Mouse (Mus musculus): ENCODE data around the gene Scgb2b26. TPM values are rescaled to one million over a fixed set of nuclear protein-coding genes. Genes with fewer than 3 reads are reported as not detected.
"Not testable (repeated sequence)": the region's sequence is repeated elsewhere in the genome, so short reads cannot be mapped to it uniquely, and the experiment has no call there.

Gene Scgb2b26
- total RNA-seq (2021): not detected

DNA sequence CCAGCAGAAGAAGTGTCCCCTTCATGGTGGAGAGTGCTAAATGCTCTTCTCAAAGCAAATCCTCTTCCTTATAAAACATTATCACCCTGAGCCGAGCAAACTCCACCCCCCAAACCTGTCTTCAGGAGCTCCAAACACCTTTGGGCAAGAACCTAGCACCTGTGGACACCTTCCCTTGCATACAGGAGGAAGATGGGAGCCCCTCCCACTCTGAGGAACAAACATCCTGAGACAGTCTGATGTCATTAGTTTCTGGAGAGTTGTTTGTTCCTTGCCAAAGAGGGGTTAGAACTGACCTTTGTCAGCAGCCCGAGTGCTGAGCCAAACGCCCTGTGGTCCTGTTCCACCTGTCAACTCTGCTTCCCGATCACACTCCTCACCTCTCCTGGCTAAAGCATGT lies at the start of gene Scgb2b26:
TSS of gene Scgb2b26 (minus strand) at position 101 of the 400 bp plus-strand sequence.
- no peak for DNase-seq (ENCODE audit: low spot score in 2 of 2)
- intact Hi-C loops (cut with DNase I): no loop called here

DNA sequence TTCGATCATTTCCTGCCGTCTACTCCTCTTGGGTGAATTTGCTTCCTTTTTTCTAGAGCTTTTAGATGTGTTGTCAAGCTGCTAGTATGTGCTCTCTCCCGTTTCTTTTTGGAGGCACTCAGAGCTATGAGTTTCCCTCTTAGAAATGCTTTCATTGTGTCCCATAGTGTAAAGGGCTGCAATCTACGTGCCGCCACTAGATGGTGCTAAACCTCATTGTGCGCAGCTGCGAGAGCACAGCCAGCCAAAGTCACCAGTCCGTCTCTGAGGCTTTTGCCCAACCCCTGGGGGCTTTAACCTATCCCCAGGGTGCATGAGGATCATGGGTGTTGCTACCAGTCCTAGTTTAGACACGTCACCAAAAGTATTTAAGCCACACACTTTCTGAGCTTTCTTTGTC lies 37.4 kb upstream of the Scgb2b26 start:
- intact Hi-C loops (cut with DNase I): not testable (repeated sequence)
- peak in 1 of 2 experiments; percentile 2 for DNase-seq (ENCODE audit: low spot score in 2 of 2)

DNA sequence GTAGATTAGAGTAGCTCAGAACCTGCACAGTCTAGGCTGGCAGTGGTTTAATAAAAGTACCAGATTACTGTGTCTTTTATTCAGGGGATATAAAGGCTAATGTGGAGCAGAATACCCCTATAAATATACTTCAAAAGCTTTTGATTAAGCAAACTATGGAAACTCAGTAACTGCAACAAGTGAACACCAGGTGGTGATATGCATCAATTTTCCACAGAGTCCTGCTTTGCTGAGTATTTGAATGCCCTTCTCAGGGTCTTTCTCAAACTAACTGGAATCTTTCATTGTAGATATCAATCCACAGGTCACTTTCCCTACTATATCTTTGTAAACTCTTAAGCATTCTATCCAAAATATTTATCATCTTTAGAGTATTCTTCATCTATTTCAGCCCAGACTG lies 41.9 kb downstream of the Scgb2b26 start:
- intact Hi-C loops (cut with DNase I): no loop called here
- DNase-seq (ENCODE audit: low spot score in 2 of 2): no peak

DNA sequence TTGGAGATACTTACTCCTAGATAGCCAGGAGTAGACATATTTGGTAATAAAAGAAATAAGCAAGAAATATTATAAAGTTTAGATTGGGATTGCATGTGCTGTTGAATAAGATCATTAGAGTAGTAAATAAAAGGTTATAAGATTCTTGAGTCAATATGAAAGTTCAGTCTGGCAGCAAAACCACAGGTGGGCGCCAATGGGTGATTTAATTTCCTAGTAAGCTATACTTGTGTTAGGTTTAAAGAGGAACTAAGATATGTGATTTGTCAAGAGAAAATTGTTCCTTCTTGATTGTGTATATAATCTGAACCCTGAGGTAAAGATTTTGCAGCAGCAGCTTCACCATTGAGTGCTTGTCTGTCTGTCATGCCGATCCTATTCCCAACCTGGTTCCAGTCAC lies 44.0 kb downstream of the Scgb2b26 start:
- intact Hi-C loops (cut with DNase I): no loop called here
- DNase-seq (ENCODE audit: low spot score in 2 of 2): no peak

DNA sequence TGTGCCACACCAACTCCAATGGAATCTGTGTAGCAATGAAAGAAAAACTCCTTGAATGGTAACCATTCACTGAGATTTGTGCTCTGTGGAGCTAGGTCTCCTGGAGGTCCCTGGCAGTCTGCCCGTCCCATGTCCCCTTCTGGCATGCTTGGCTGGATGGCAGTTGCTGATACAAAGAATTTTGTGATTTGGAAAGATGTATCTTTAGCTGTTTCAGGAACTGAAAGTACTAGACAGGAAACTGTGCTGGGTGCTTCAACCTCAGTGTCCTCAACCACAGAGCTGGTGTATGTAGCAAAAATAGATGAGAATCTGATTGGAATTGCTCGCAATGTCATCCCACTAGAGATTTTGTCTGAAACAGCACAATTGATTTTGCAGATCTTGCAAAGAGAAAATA lies 44.8 kb downstream of the Scgb2b26 start:
- intact Hi-C loops (cut with DNase I): no loop called here
- no peak for DNase-seq (ENCODE audit: low spot score in 2 of 2)

Other genes with a start within 250 kb of the Scgb2b26 start
- not detected for gene Scgb2b24, start 205.7 kb downstream of the Scgb2b26 start, total RNA-seq (2021)
- not detected for gene Scgb1b24, start 201.2 kb downstream of the Scgb2b26 start, total RNA-seq (2021)
- gene Scgb2b27, start 68.9 kb upstream of the Scgb2b26 start, total RNA-seq (2021): not detected
- not detected for gene Scgb1b27, start 76.4 kb upstream of the Scgb2b26 start, total RNA-seq (2021)
- gene Scgb1b30, start 150.4 kb upstream of the Scgb2b26 start, total RNA-seq (2021): not detected
- gene Wtip, start 188.2 kb upstream of the Scgb2b26 start, total RNA-seq (2021): 10 to 100 TPM; 10.6 to 11.3 TPM
- gene Uba2, start 224.6 kb upstream of the Scgb2b26 start, total RNA-seq (2021): 10 to 100 TPM; 87.2 to 91.5 TPM